Mouse (Mus musculus) liver, embryonic 14.5 days (tissue): ENCODE results near the gene Ccdc149.

Experiments used
- CTCF ChIP-seq: IDR thresholded peaks from 2 replicates; pipeline ENCODE4 v1.5.1; 2016; ENCODE audit warnings: antibody characterized with exemption, low read depth, control low read depth
- EP300 ChIP-seq: IDR thresholded peaks from 2 replicates; pipeline ENCODE4 v1.6.1; 2016; ENCODE audit warnings: antibody characterized with exemption, low read depth

DNA sequence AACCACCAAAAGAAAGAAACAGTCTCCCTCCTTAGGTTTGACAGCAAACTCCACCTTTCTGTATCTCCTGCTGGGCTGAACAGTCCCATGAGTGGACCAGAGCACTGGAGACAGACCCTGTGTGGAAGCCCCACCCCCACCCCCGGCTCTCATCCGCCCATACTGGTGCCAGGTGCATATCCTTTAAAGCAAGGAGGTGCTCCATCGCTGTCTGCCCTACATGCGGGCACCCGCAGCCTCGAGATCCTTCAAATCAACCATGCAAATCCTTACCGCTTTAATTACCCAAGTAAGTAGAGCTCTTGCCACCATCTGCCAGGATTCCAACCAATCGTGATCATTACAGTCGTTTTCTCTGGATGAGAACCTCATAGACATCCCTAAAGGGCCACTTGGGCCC lies 20.5 kb downstream of the Ccdc149 start:
- TF ChIP-seq CTCF (no peak), EP300 (no peak)
